Mouse (Mus musculus): Measurements from ENCODE around the gene Zfp59.

Zfp59 gene

GRCm38 (mm10) chr7:27859301-27860251 is 21.2 kb downstream of the Zfp59 start:
- ChIA-PET POLR2A (interaction anchor here in 3 of 4 experiments (0.6 to 3.3 kb wide), 21 partner anchors 8 to 320 kb away, joined by 3 to 27 read pairs (median 3); partner anchors contain the start of genes Zfp60 (in 2 of the 3), Dyrk1b (in 1 of the 3), Fbl (in 1 of the 3) and Zfp607b (in 1 of the 3)), CTCF (interaction anchor here in 1 of 4 experiments (0.6 kb wide), 1 partner anchor 55 kb away, joined by 4 read pairs; no protein-coding TSS in a partner anchor)

- CTCF ChIA-PET: interaction anchor here in 3 of 4 experiments (0.6 to 0.7 kb wide), 4 partner anchors 34 to 916 kb away, joined by 3 to 4 read pairs (median 3); no protein-coding TSS in a partner anchor
Observed at GRCm38 (mm10) chr7:27860396-27861235, 22.2 kb downstream of the Zfp59 start.

GRCm38 (mm10) chr7:27862578-27862977 is 24.2 kb downstream of the Zfp59 start:
- ChIA-PET CTCF (interaction anchor here in 1 of 4 experiments (0.6 kb wide), 1 partner anchor 9 kb away, joined by 4 read pairs; no protein-coding TSS in a partner anchor), POLR2A (interaction anchor here in 1 of 4 experiments (0.6 to 0.7 kb wide), 2 partner anchors 22 to 285 kb away, joined by 3 to 4 read pairs; no protein-coding TSS in a partner anchor)

More at GRCm38 (mm10) chr7:27860396-27861235, 22.2 kb downstream of the Zfp59 start:
- POLR2A ChIA-PET: interaction anchor here in 3 of 4 experiments (0.6 to 3.3 kb wide), 26 partner anchors 9 to 461 kb away, joined by 3 to 27 read pairs (median 3); partner anchors contain the start of genes Zfp60 (in 2 of the 3), Dyrk1b (in 1 of the 3), Fbl (in 1 of the 3) and Zfp607b (in 1 of the 3)

- CTCF ChIA-PET: interaction anchor here in 2 of 4 experiments (0.6 to 1.0 kb wide), 2 partner anchors 99 to 266 kb away, joined by 3 to 10 read pairs; no protein-coding TSS in a partner anchor
- POLR2A ChIA-PET: no interaction called here
Observed at GRCm38 (mm10) chr7:27881721-27882120, 43.3 kb downstream of the Zfp59 start.

- ChIA-PET POLR2A (interaction anchor here in 1 of 4 experiments (1.1 kb wide), 1 partner anchor 27 kb away, joined by 3 read pairs; no protein-coding TSS in a partner anchor), CTCF (no interaction called here)
Observed at GRCm38 (mm10) chr7:27900601-27901000, 62.2 kb downstream of the Zfp59 start.

- ChIA-PET CTCF (no interaction called here), POLR2A (no interaction called here)
Observed at GRCm38 (mm10) chr7:27905061-27905848, 66.8 kb downstream of the Zfp59 start.

Measured in embryonic stem cell, embryonic (primary cell).